Mouse (Mus musculus): Measurements from ENCODE around the gene Sp6. TPM values are rescaled to one million over a fixed set of nuclear protein-coding genes. Genes with fewer than 3 reads are reported as not detected.

Gene Sp6
- total RNA-seq, 1 experiment: 5.0 TPM

DNA sequence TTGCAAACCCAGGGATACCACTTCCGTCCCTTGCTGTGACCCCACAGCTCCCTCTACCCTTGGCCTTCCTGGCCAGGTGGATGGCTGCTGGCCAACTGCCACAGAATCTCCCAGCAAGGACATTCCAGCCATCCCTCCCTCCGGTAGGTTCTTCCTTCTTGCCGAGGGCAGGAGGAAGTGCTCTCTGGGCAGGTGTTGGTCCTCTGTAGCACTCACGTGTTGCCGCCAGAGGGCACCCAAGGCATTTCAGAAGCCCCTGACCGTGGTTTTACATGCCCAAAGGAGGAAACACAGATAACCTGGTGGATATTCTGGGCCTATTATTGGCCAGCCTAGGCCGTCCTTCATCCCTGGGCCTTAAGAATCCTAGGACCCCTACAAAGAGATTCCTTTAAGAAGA lies 30.8 kb upstream of the Sp6 start:
- in situ Hi-C loops (cut with MboI; ENCODE audit: low sequenced_read_pairs in 2 of 2, unreplicated experiment in 2 of 2): no loop called here
- peak overlapping the region; percentile 29 to 48; a peak in 3 of 4 replicates for H3K4me3 ChIP-seq (ENCODE audit: insufficient read depth in 1 of 2, low read depth in 1 of 2, low read length in 2 of 2, poor library complexity in 1 of 2, severe bottlenecking in 1 of 2)
- no peaks in the 10 kb centered on the region for H3K9me3 ChIP-seq (ENCODE audit: control insufficient read depth, insufficient read depth, low read depth, low read length)
- peaks cover 11 to 29% of the 10 kb centered on the region in 2 experiments; a peak in 3 of 4 replicates for H3K4me1 ChIP-seq (ENCODE audit: control insufficient read depth in 2 of 2, insufficient read depth in 2 of 2, low read length in 2 of 2, poor library complexity in 1 of 2)
- no peak overlapping the region for H3K27ac ChIP-seq (ENCODE audit: insufficient read depth, low read depth, low read length, poor library complexity, severe bottlenecking)
- no peak overlapping the region; the same call in 1 of the 2 replicates for H3K9ac ChIP-seq (ENCODE audit: insufficient read depth, low read depth, low read length, poor library complexity, severe bottlenecking)
- H3K36me3 ChIP-seq (ENCODE audit: control insufficient read depth, insufficient read depth, low read length, poor library complexity, severe bottlenecking): no peaks in the 10 kb centered on the region
- TF ChIP-seq ZC3H11A (IDR thresholded peaks at IDR 0.05; ENCODE audit: borderline replicate concordance, low read depth, low read length) (peak; percentile 61), CHD2 (IDR thresholded peaks at IDR 0.05; ENCODE audit: low read depth, low read length) (no peak), HCFC1 (IDR thresholded peaks at IDR 0.05; ENCODE audit: borderline replicate concordance, insufficient read depth, low read length) (0 out of 2 replicates have a peak, but pooled peaks have one; percentile 56), MAFK (IDR thresholded peaks at IDR 0.05; ENCODE audit: insufficient read depth, low read depth, low read length) (no peak)
- peak; percentile 84 for DNase-seq (ENCODE audit: low read depth, low spot score)

- TF ChIP-seq ZC3H11A (IDR thresholded peaks at IDR 0.05; ENCODE audit: borderline replicate concordance, low read depth, low read length) (no peak), ZNF384 (IDR thresholded peaks at IDR 0.05; ENCODE audit: low read depth, low read length) (no peak), MAFK (IDR thresholded peaks at IDR 0.05; ENCODE audit: insufficient read depth, low read depth, low read length) (no peak), CHD2 (IDR thresholded peaks at IDR 0.05; ENCODE audit: low read depth, low read length) (no peak), HCFC1 (IDR thresholded peaks at IDR 0.05; ENCODE audit: borderline replicate concordance, insufficient read depth, low read length) (no peak)
- no peaks in the 10 kb centered on the region for H3K9me3 ChIP-seq (ENCODE audit: control insufficient read depth, insufficient read depth, low read depth, low read length)
- H3K4me1 ChIP-seq (ENCODE audit: control insufficient read depth in 2 of 2, insufficient read depth in 2 of 2, low read length in 2 of 2, poor library complexity in 1 of 2): peaks cover 11 to 31% of the 10 kb centered on the region in 2 experiments; a peak in 3 of 4 replicates
- no peak for DNase-seq (ENCODE audit: low read depth, low spot score)
- peak within 1 kb of the TSS; percentile 29 to 48; a peak in 3 of 4 replicates for H3K4me3 ChIP-seq (ENCODE audit: insufficient read depth in 1 of 2, low read depth in 1 of 2, low read length in 2 of 2, poor library complexity in 1 of 2, severe bottlenecking in 1 of 2)
- H3K27ac ChIP-seq (ENCODE audit: insufficient read depth, low read depth, low read length, poor library complexity, severe bottlenecking): no peak within 1 kb of the TSS
- no peaks in the 10 kb centered on the region for H3K36me3 ChIP-seq (ENCODE audit: control insufficient read depth, insufficient read depth, low read length, poor library complexity, severe bottlenecking)
- peak within 1 kb of the TSS; percentile 50; the same call in 1 of the 2 replicates for H3K9ac ChIP-seq (ENCODE audit: insufficient read depth, low read depth, low read length, poor library complexity, severe bottlenecking)
- in situ Hi-C loops (cut with MboI; ENCODE audit: low sequenced_read_pairs in 2 of 2, unreplicated experiment in 2 of 2): no loop called here
These were observed 30.3 kb upstream of the Sp6 start, which contains the start of gene Sp2 for GRCm38 (mm10) chr11:96982859-96983258. TSS of gene Sp2 (minus strand) at chr11:96982959.

DNA sequence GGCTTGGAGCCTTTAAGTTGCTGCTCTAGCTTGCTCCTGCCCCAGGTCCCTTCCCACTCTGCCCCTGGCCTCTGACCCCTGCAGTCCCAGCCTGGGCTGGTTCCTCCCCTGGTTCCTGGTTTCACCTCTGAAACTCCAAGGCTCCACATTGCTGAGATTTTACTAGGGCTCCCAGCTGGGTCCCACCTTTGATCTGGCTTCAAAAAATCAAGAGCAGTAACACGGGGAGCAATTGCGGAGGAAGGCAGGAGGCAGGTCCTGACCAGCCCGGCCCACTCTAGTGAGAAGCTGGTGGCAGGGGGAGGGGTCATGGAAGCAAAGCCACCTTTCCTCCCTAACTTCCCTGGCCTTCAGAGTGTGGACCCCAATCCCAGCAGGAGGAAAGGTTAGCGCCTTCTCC lies 28.3 kb upstream of the Sp6 start:
- Histone ChIP-seq H3K4me3 (ENCODE audit: insufficient read depth in 1 of 2, low read depth in 1 of 2, low read length in 2 of 2, poor library complexity in 1 of 2, severe bottlenecking in 1 of 2) (no peak overlapping the region), H3K9me3 (ENCODE audit: control insufficient read depth, insufficient read depth, low read depth, low read length) (no peaks in the 10 kb centered on the region), H3K36me3 (ENCODE audit: control insufficient read depth, insufficient read depth, low read length, poor library complexity, severe bottlenecking) (no peaks in the 10 kb centered on the region), H3K27ac (ENCODE audit: insufficient read depth, low read depth, low read length, poor library complexity, severe bottlenecking) (no peak overlapping the region), H3K4me1 (ENCODE audit: control insufficient read depth in 2 of 2, insufficient read depth in 2 of 2, low read length in 2 of 2, poor library complexity in 1 of 2) (peaks cover 5 to 31% of the 10 kb centered on the region in 2 experiments; a peak in 3 of 4 replicates), H3K9ac (ENCODE audit: insufficient read depth, low read depth, low read length, poor library complexity, severe bottlenecking) (no peak overlapping the region)
- DNase-seq (ENCODE audit: low read depth, low spot score): no peak
- TF ChIP-seq ZC3H11A (IDR thresholded peaks at IDR 0.05; ENCODE audit: borderline replicate concordance, low read depth, low read length) (no peak), HCFC1 (IDR thresholded peaks at IDR 0.05; ENCODE audit: borderline replicate concordance, insufficient read depth, low read length) (no peak), MAFK (IDR thresholded peaks at IDR 0.05; ENCODE audit: insufficient read depth, low read depth, low read length) (no peak)
- in situ Hi-C loops (cut with MboI; ENCODE audit: low sequenced_read_pairs in 2 of 2, unreplicated experiment in 2 of 2): no loop called here

GRCm38 (mm10) chr11:96986463-96986862 lies 26.7 kb upstream of the Sp6 start:
- H3K36me3 ChIP-seq (ENCODE audit: control insufficient read depth, insufficient read depth, low read length, poor library complexity, severe bottlenecking): no peaks in the 10 kb centered on the region
- H3K9me3 ChIP-seq (ENCODE audit: control insufficient read depth, insufficient read depth, low read depth, low read length): no peaks in the 10 kb centered on the region
- H3K4me1 ChIP-seq (ENCODE audit: control insufficient read depth in 2 of 2, insufficient read depth in 2 of 2, low read length in 2 of 2, poor library complexity in 1 of 2): peaks cover 0 to 21% of the 10 kb centered on the region in 2 experiments; a peak in 2 of 4 replicates
- no peak for TF ChIP-seq ZNF384 (IDR thresholded peaks at IDR 0.05; ENCODE audit: low read depth, low read length)
- TF ChIP-seq MAFK (IDR thresholded peaks at IDR 0.05; ENCODE audit: insufficient read depth, low read depth, low read length): no peak
- no peak for TF ChIP-seq CHD2 (IDR thresholded peaks at IDR 0.05; ENCODE audit: low read depth, low read length)
- TF ChIP-seq ZC3H11A (IDR thresholded peaks at IDR 0.05; ENCODE audit: borderline replicate concordance, low read depth, low read length): no peak
- TF ChIP-seq HCFC1 (IDR thresholded peaks at IDR 0.05; ENCODE audit: borderline replicate concordance, insufficient read depth, low read length): no peak
- no peak overlapping the region for H3K27ac ChIP-seq (ENCODE audit: insufficient read depth, low read depth, low read length, poor library complexity, severe bottlenecking)
- no peak overlapping the region for H3K4me3 ChIP-seq (ENCODE audit: insufficient read depth in 1 of 2, low read depth in 1 of 2, low read length in 2 of 2, poor library complexity in 1 of 2, severe bottlenecking in 1 of 2)
- no peak overlapping the region for H3K9ac ChIP-seq (ENCODE audit: insufficient read depth, low read depth, low read length, poor library complexity, severe bottlenecking)
- in situ Hi-C loops (cut with MboI; ENCODE audit: low sequenced_read_pairs in 2 of 2, unreplicated experiment in 2 of 2): no loop called here
- no peak for DNase-seq (ENCODE audit: low read depth, low spot score)
